Mouse (Mus musculus) urinary bladder, postnatal 25 days (tissue): ENCODE data around the gene Rfpl4.
"Not testable (repeated sequence)": the region's sequence is repeated elsewhere in the genome, so short reads cannot be mapped to it uniquely, and the experiment has no call there.

Experiments used
- DNase-seq: peaks from one replicate; pipeline ENCODE4 v3.0.0; 2022; ENCODE audit warnings: low spot score

The Rfpl4 gene

DNA sequence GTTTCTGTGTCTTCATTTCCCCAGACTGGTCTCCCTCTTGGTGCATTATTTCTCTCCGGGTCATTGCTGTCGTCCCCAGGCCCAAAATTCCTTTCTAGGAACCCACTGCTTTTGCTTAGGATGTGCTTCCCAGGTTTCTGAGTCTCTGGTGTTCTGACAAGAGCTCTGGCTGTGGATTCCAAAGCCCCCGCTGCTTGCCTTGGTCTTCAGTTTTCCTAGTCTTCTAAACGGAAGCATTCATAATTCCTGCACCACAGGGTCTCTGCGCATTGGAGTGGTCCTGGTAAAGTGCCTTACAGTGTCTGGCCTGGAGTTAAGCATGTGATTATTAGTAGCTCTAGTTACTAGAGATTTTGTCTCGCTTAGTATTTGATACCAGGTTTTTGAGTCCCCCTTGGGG is 35.9 kb downstream of the Rfpl4 start:
- DNase-seq = no peak

DNA sequence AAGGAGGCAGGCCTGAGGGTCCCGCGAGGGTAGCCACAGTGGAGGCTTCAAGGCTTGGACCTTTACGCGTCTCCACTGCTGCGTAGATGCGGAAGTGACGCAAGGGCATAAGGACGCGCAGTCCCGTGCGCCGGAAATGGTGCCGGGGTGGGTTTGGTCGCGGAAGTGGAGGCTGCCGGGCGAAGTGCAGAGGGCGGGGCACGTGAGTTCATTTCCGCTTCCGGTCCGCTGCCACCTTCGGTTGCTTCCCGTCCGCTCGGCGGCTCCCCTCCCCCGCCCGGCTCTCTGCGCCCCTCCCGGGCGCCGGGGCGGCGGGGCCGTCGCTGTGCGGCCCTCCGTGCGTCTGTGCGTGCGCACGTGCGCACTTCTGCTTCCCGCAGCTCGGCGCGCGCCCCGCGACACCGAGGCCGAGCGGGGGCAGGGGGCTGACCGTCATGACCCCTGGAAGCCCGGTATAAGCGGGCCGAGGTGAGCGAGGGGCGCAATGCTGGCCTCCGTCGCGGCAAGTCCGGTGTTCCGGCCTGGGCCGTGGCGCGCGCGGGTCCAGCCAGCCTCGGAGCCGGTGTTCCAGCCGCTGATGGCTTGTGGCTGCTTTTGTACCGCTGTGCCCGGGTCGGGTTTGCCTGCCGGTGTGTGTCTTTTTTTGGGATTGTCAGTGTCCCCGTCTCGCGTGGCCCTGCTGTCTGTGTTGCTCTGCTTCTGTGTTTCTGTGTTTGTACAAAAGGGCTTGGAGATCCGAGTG is 36.6 kb downstream of the Rfpl4 start, which contains the start of gene Epn1:
Gene Epn1, plus strand, starts transcription at position 226 of the 742 bp plus-strand sequence.
- peak; percentile 94 for DNase-seq

DNA sequence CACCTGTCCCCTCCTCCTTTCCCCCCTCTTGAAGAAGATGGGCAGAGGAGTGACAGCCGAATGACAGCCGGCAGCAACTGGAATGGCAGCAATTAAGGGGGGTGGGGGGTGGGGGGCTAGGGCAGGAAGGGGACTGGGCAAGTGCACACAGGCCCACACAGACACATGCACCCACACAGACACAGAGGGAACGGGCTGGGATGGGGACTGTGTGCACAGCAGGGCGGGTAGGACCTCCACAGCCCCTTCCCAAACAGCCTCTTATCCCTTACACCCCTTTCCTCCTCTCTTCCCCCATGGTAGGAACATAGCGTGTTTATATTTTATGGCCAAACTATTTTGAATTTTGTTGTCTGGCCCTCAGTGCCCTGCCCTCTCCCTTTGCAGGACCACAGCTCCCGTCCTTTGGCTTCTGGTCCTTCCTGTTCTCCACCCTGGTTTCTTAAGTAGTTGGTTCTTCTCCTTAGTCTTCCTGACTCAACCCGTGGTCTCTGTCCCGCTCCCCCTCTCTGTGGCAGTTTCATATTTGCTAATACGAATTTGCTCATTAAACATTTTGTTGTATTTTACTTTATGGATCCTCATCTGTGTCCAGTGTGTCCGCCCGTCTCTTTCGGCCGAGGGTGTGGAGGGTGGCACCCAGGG is 37.3 kb downstream of the Rfpl4 start:
- not testable (repeated sequence) for DNase-seq

DNA sequence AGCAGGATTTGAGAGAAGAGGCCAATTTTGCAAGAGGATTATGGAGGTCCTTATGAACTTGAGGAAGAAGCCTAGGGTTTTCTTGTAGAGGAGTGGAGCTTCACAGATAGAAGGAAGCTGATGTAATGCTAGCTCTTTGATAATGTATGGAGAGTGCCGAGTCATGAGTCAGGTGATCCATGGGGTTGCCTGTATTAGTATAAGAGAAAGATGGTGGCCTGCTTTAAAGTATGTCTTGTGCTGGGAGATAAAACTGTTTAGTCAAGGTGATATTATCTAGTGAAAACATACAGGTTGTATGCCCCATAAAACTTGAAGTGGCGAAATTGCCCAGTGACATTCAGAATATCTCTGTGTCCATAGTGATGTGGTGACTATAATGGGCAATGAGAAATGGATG is 39.8 kb downstream of the Rfpl4 start:
- no peak for DNase-seq

DNA sequence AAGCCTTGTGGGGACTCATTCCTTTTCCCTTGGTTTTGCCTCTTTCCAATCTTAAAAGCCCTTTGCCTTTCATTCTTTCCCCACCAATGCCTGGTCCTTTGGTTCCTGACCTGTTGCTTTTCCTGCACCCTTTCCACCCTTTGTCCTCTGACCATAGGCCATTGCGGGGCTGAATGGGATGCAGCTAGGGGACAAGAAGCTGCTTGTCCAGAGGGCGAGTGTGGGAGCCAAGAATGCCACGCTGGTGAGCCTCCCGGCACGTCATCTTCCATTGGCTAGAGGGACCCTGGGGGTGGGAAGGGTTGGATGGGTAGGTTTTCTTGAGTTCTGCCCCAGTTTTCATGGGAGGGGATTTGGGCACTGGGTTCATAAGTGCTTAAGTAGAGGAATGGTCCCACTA is 41.8 kb downstream of the Rfpl4 start:
- DNase-seq = no peak

DNA sequence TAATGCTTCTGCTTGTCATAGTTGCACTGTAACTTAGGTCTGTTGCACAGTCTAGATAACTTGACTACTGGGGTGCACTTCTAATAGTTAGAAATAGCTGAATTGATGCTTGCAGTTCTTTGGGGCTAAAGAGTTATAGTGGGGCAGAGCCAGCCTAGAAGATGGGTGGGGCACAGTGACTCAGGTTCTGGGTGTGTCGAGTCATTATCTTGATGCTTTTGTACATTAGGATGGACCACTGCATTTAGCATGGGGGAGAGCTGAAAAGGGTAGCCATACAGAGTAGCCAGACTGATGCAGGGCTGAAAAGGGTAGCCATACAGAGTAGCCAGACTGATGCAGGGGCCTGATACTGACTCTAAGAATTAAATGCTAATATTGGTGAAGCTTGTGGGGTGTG is 43.2 kb downstream of the Rfpl4 start:
- DNase-seq = no peak

DNA sequence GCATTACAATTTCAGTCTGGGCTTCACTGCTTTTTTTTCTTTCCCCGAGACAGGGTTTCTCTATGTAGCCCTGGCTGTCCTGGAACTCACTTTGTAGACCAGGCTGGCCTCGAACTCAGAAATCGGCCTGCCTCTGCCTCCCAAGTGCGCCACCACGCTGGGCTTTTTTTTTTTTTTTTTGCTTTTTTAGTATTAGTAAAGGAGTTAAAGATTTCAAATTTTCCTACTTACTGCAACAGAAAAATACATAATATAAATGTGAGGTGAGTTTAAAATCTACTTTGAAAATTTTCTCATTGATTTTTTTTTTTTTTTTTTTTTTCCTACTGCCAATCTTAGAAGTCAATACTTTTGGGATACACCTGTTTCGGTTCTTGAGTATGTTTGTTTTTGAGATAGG is 51.9 kb downstream of the Rfpl4 start:
- DNase-seq = no peak

DNA sequence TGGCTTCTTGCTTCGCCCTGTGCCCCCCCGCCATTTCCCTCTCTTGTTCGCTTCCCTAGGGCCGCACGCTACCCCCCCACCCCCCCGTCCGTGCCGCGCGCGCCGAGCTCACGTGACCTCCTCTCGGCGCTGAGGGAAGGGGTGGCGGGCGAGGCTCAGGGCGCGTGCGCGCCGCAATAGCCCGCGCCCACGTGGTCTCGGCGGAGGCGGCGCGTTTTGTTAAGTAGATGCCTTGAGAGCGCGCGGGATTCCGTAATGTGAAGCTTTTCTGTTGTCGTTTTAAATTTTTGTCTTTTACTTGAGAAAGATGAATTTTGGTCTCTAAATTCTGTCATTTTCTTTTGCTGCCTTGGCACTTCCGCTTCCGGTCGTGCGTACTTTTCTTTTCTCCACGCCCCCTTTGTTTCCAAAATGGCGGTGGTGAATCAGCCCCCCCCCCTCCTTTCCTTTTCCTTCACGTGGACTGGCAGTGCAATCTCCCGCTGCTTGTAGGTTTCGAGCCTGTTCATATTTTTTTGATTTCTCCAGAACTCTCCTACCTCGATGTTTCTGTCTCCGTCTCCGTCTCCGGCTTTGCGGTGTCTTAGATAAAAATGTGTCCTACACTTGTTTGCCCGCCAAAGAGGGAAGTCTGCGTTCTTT is 54.3 kb downstream of the Rfpl4 start:
- DNase-seq = no peak

DNA sequence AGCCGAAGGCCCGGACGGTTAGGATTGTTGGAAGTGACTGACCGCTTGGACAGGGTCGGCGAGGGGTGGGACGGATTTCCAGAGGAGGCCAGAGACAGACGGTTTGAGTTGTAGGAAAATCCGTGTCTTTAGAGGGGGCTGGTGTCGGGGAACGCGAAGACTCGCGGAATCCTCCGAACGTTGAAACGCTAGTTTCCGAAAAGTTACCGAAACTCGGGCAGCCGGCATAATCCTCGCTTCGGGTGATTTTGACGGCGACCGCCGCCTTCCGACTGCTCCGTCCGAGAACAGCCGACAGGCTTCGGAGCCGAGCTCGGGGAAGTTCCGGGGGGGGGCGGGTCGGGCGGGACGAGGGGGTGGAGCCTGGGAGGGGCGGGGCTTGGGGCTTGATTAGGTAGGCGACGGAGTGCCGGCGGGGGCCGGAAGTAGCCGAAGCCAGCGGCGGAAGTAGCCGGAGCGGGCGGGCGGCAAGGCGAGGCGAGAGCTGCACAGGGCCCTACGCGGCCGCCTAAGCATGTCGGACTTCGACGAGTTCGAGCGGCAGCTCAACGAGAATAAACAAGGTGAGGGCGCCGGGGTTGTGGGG is 54.9 kb downstream of the Rfpl4 start, which contains the start of gene U2af2:
Gene U2af2, plus strand, starts transcription at position 370 of the 586 bp plus-strand sequence.
- peak; percentile 92 for DNase-seq

DNA sequence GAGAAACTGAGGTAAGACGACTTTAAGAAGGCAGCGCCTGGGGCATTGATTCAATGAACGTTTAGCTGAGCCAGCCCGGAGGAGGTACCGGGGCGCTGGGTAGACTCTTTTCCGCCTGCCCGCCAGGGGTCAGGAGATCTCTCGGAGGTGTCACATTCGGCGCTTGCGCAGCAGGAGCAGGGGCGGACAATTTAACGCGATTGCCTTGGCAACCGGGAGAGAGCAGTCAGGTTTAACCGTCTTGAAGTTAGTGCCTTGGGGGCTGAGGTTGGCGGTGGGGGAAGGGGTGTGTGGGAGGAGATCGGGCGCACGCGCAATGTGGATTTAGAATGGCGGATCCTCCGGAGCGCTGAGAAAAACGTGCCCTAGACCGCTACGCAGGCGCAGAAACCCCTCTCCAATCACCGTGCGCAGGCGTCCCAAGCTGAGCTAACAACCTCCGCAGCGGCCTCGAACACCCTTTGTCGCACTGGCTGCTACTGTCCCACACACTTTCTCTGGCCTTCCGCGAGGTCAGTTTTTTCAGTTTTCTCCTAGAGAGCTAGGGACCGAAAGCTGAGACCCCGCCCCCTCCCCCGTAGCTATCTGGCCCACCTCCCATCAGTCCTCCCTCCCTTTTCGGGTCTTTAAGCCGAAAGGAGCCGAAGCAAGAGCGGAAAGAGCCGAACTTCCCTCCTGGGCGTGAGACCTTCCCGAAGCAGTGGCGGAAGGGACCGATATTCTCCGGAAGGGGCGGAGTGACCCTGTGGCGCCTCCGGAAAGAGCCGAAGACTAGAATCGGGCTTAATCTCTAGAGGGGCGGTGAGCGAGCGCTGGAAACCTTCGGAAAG is 55.6 kb downstream of the Rfpl4 start:
- DNase-seq = peak; percentile 97

DNA sequence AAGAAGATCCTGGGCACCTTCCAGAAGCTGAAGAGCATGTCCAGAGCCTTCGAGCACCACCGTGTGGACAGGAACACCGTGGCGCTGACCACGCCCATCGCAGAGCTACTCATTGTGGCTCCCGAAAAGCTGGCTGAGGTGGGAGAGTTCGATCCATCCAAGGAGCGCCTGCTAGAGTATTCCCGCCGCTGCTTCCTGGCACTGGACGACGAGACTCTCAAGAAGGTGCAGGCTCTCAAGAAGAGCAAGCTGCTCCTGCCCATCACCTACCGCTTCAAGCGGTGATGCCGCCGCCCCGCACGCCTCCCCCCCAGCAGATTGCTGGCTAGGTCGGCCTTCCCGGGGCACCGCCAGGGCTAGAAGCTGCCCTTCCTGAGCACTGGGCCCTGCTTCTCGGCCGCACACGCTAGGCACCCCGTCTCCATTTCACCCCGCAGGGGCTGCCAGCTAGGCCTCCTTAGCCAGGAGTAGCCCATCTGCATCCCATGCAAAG is 56.5 kb downstream of the Rfpl4 start:
- peak; percentile 70 for DNase-seq
